Mouse (Mus musculus) midbrain, embryonic 13.5 days (tissue): Measurements from ENCODE around the gene Morn3. TPM values are rescaled to one million over a fixed set of nuclear protein-coding genes. Genes with fewer than 3 reads are reported as not detected.

Source experiments
- ATAC-seq: fragments of 200-750 bp; cut with Nextera tagmentation; 2 replicates; pipeline ENCODE4 v1.8.0; 2017; ENCODE audit warnings: mild to moderate bottlenecking, moderate TSS enrichment, moderate library complexity
- H3K27ac ChIP-seq: fragments of 300-500 bp; sonication (generic); 2 replicates; pipeline ENCODE4 v1.5.1; 2015; ENCODE audit warnings: inconsistent platforms, mild to moderate bottlenecking, moderate library complexity
- H3K27me3 ChIP-seq: fragments of 300-500 bp; sonication (generic); 2 replicates; pipeline ENCODE4 v1.6.1; 2015; ENCODE audit warnings: mild to moderate bottlenecking, inconsistent platforms
- H3K36me3 ChIP-seq: fragments of 300-500 bp; sonication (generic); 2 replicates; pipeline ENCODE4 v1.6.1; 2015; ENCODE audit warnings: mild to moderate bottlenecking, inconsistent platforms
- H3K4me1 ChIP-seq: fragments of 300-500 bp; sonication (generic); replicated peaks from 2 replicates; pipeline ENCODE4 v1.6.1; 2015; ENCODE audit warnings: inconsistent platforms
- H3K4me2 ChIP-seq: fragments of 300-500 bp; sonication (generic); replicated peaks from 2 replicates; pipeline ENCODE4 v1.6.1; 2015; ENCODE audit warnings: moderate library complexity, mild to moderate bottlenecking, inconsistent platforms
- H3K4me3 ChIP-seq: fragments of 300-500 bp; sonication (generic); replicated peaks from 2 replicates; pipeline ENCODE4 v1.5.1; 2015; ENCODE audit warnings: mild to moderate bottlenecking, inconsistent platforms
- H3K9ac ChIP-seq: fragments of 300-500 bp; sonication (generic); replicated peaks from 2 replicates; pipeline ENCODE4 v1.6.1; 2015; ENCODE audit warnings: mild to moderate bottlenecking, inconsistent platforms
- H3K9me3 ChIP-seq: fragments of 300-500 bp; sonication (generic); 2 replicates; pipeline ENCODE4 v1.6.1; 2016; ENCODE audit warnings: mild to moderate bottlenecking, inconsistent platforms
- WGBS: fragments of 180-500 bp; shearing (Covaris S2); methylation state at CpG from one replicate; pipeline ENCODE4 v1.1.7; 2015; 5-methylcytosine and 5-hydroxymethylcytosine counted together
- polyA plus RNA-seq: library from polyadenylated mRNA; unstranded; fragments of >200 nt; fragmentation: Nextera tagmentation; extraction: Ambion mirVana; gene quantifications from 2 replicates; pipeline ENCODE4 v1.2.1, GENCODE M21; 2015

The Morn3 gene
- polyA plus RNA-seq = 0.32 TPM in 1 of 2 replicates, not detected in the other

- Histone ChIP-seq H3K27ac (no peak within 1 kb of the TSS), H3K9me3 (no peaks in the 10 kb centered on the region), H3K4me3 (no peak within 1 kb of the TSS), H3K4me2 (no peak within 1 kb of the TSS), H3K36me3 (no peaks in the 10 kb centered on the region), H3K9ac (no peak within 1 kb of the TSS), H3K27me3 (no peaks in the 10 kb centered on the region), H3K4me1 (peaks cover 9% of the 10 kb centered on the region)
- 74% methylated on average over 3 of the region's 3 CpGs for WGBS
- no peak for ATAC-seq
Observed at GRCm38 (mm10) chr5:123046916-123047315, at the start of gene Morn3. Gene Morn3, minus strand, starts transcription at chr5:123047016.

DNA sequence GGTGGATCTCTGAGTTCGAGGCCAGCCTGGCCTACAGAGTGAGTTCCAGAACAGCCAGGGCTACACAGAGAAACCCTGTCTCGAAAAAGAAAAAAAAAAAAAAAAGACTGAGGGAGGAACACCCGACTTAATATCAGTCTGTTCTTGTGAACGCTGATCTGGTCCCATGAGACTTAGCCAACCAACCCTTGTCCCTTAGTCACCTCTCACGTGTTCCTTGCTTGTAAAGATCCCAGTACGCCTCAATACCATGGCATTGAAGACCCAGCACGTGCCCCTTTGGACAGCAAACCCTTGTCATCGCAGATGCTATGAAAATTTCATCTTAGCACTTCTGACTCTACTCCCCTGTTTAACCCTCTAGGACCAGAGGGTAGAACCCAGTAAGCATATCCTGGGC lies 49.5 kb upstream of the Morn3 start:
- Histone ChIP-seq H3K27ac (no peak overlapping the region), H3K9ac (no peak overlapping the region), H3K4me1 (0 out of 2 replicates have a peak, but pooled peaks cover 4% of the 10 kb centered on the region), H3K27me3 (no peaks in the 10 kb centered on the region), H3K9me3 (no peaks in the 10 kb centered on the region), H3K4me3 (no peak overlapping the region), H3K36me3 (peaks cover 9% of the 10 kb centered on the region; the same call in 1 of the 2 replicates), H3K4me2 (no peak overlapping the region)
- 94% methylated on average over 8 of the region's 8 CpGs for WGBS
- ATAC-seq = no peak

DNA sequence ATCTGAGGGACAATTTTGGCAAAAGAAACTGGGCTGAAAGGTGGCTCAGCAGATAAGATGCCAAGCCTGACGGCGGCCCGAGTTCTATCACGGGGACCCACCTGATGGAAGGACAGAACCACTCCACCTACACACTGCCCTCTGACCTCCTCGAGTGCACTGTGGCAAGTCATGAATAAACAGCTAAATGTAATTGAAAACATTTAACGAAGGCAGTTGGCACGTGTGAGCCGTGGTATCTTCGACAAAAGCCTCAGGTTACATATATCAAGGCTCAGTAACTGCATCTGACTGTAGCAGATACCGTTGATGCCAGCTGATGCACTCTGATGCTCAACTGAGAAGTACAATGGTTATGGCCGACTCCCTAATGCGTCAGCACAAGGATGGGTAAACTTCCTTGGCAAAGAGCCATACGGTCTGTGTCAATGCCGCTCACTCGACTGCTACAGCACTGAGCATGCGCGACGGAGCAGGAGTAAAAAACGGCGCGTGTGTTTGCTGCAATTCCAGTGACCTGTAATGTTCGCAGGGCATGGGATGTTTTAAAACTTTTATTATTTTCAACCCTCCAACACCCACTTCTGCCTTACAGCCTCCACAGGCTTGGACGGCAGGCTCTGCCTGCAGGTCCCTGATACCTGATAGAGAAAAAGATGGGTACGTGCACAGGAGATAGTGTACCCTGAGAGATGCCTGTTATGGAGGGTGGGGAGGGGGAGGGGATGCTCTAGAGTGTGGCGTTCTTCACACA lies 47.6 kb upstream of the Morn3 start:
- Histone ChIP-seq H3K4me3 (no peak overlapping the region), H3K4me1 (0 out of 2 replicates have a peak, but pooled peaks cover 4% of the 10 kb centered on the region), H3K4me2 (no peak overlapping the region), H3K36me3 (peaks cover 2% of the 10 kb centered on the region; the same call in 1 of the 2 replicates), H3K9me3 (no peaks in the 10 kb centered on the region), H3K27ac (no peak overlapping the region), H3K27me3 (no peaks in the 10 kb centered on the region), H3K9ac (no peak overlapping the region)
- ATAC-seq = no peak
- WGBS = 85% methylated on average over 25 of the region's 25 CpGs

DNA sequence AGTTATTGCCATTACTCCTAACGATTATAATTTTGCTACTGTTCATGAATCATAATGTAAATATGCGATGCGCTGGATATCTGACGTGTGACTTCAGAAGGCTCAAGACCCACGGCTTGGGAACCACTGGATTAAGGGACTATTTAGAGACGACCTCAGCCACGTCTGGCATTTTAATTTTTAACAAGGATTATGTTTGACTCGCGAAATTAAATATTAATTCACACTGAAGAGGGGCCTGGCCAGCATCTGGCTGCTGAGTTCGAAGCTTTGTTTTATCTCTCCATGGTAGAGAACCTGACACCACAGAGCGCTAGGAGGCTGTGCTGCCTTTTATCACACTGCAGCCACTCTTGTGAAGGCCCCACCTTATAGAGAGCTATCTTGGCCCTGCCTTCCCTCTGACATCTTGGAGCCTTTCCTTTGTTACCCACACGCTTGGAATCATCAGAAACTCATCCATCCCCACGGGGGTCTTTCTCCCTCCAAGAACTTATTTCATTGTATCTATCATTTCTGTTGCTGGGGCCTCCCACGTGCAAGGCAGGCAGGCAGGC lies 46.3 kb upstream of the Morn3 start:
- no peaks in the 10 kb centered on the region for H3K9me3 ChIP-seq
- H3K27me3 ChIP-seq = no peaks in the 10 kb centered on the region
- no peaks in the 10 kb centered on the region for H3K36me3 ChIP-seq
- 72% methylated on average over 14 of the region's 14 CpGs for WGBS
- H3K4me3 ChIP-seq = no peak overlapping the region
- no peak overlapping the region for H3K9ac ChIP-seq
- H3K27ac ChIP-seq = no peak overlapping the region
- ATAC-seq = no peak
- H3K4me1 ChIP-seq = 0 out of 2 replicates have a peak, but pooled peaks cover 4% of the 10 kb centered on the region
- H3K4me2 ChIP-seq = no peak overlapping the region

- no peak for ATAC-seq
- H3K9me3 ChIP-seq = no peaks in the 10 kb centered on the region
- H3K4me3 ChIP-seq = no peak overlapping the region
- no peak overlapping the region for H3K4me2 ChIP-seq
- no peaks in the 10 kb centered on the region for H3K27me3 ChIP-seq
- no peaks in the 10 kb centered on the region for H3K36me3 ChIP-seq
- 83% methylated on average over 10 of the region's 10 CpGs for WGBS
- no peak overlapping the region for H3K27ac ChIP-seq
- H3K9ac ChIP-seq = no peak overlapping the region
- 0 out of 2 replicates have a peak, but pooled peaks cover 4% of the 10 kb centered on the region for H3K4me1 ChIP-seq
Observed at GRCm38 (mm10) chr5:123090560-123091306, 43.9 kb upstream of the Morn3 start.

- Histone ChIP-seq H3K4me1 (0 out of 2 replicates have a peak, but pooled peaks cover 4% of the 10 kb centered on the region), H3K36me3 (no peaks in the 10 kb centered on the region), H3K4me2 (no peak overlapping the region), H3K9ac (no peak overlapping the region), H3K4me3 (no peak overlapping the region), H3K9me3 (no peaks in the 10 kb centered on the region), H3K27ac (no peak overlapping the region), H3K27me3 (no peaks in the 10 kb centered on the region)
- no peak for ATAC-seq
- WGBS = 97% methylated on average over 4 of the region's 4 CpGs
Observed at GRCm38 (mm10) chr5:123088784-123089183, 42.0 kb upstream of the Morn3 start.

- no peak overlapping the region for H3K9ac ChIP-seq
- H3K36me3 ChIP-seq = no peaks in the 10 kb centered on the region
- H3K4me1 ChIP-seq = no peaks in the 10 kb centered on the region
- no peaks in the 10 kb centered on the region for H3K9me3 ChIP-seq
- no peak overlapping the region for H3K4me2 ChIP-seq
- no peak overlapping the region for H3K4me3 ChIP-seq
- WGBS = 85% methylated on average over 2 of the region's 2 CpGs
- no peaks in the 10 kb centered on the region for H3K27me3 ChIP-seq
- ATAC-seq = no peak
- no peak overlapping the region for H3K27ac ChIP-seq
Observed at GRCm38 (mm10) chr5:123086501-123086900, 39.7 kb upstream of the Morn3 start.

GRCm38 (mm10) chr5:123083340-123084050 lies 36.7 kb upstream of the Morn3 start:
- WGBS = 82% methylated on average over 13 of the region's 13 CpGs

GRCm38 (mm10) chr5:123080510-123080909 lies 33.7 kb upstream of the Morn3 start:
- Histone ChIP-seq H3K27ac (no peak overlapping the region), H3K4me1 (peaks cover 18% of the 10 kb centered on the region), H3K27me3 (peaks cover 7% of the 10 kb centered on the region; the same call in 1 of the 2 replicates), H3K4me3 (no peak overlapping the region), H3K9me3 (no peaks in the 10 kb centered on the region), H3K4me2 (no peak overlapping the region), H3K9ac (no peak overlapping the region), H3K36me3 (no peaks in the 10 kb centered on the region)
- 97% methylated on average over 13 of the region's 13 CpGs for WGBS
- no peak for ATAC-seq

More at GRCm38 (mm10) chr5:123083340-123084050, 36.7 kb upstream of the Morn3 start:
- H3K36me3 ChIP-seq = no peaks in the 10 kb centered on the region
- H3K27me3 ChIP-seq = no peaks in the 10 kb centered on the region
- no peak overlapping the region for H3K27ac ChIP-seq
- H3K4me3 ChIP-seq = no peak overlapping the region
- no peaks in the 10 kb centered on the region for H3K9me3 ChIP-seq
- no peak overlapping the region for H3K9ac ChIP-seq
- no peak overlapping the region for H3K4me2 ChIP-seq
- ATAC-seq = no peak
- no peaks in the 10 kb centered on the region for H3K4me1 ChIP-seq

DNA sequence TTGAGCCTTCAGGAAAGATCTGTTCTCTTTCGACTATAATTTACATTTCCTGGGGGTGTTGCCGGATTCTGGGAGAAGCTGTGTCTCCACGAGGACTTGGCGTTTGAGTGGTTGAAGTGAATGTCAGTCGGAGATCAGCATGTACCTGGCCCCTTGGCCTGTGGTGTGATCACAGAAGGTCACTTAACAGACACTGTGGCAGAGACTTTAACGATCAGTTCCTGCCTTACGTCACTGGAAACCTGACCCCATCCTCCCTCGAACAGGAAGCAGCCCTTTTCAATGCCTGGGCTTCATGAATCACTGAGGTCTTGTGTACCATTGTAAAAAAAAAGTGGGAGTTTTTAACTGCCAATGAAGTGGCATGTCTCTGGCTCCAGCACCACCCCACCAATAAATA lies 33.2 kb upstream of the Morn3 start:
- H3K9me3 ChIP-seq = no peaks in the 10 kb centered on the region
- 90% methylated on average over 8 of the region's 8 CpGs for WGBS
- ATAC-seq = no peak
- peaks cover 7% of the 10 kb centered on the region; the same call in 1 of the 2 replicates for H3K27me3 ChIP-seq
- H3K36me3 ChIP-seq = no peaks in the 10 kb centered on the region
- H3K4me1 ChIP-seq = peaks cover 21% of the 10 kb centered on the region
- H3K4me3 ChIP-seq = no peak overlapping the region
- no peak overlapping the region for H3K9ac ChIP-seq
- H3K4me2 ChIP-seq = no peak overlapping the region
- H3K27ac ChIP-seq = no peak overlapping the region

- no peak overlapping the region for H3K9ac ChIP-seq
- H3K4me1 ChIP-seq = peaks cover 21% of the 10 kb centered on the region
- no peak overlapping the region for H3K4me3 ChIP-seq
- H3K27ac ChIP-seq = no peak overlapping the region
- H3K27me3 ChIP-seq = peaks cover 7% of the 10 kb centered on the region; the same call in 1 of the 2 replicates
- no peak overlapping the region for H3K4me2 ChIP-seq
- no peak for ATAC-seq
- H3K9me3 ChIP-seq = no peaks in the 10 kb centered on the region
- 93% methylated on average over 1 of the region's 1 CpGs for WGBS
- no peaks in the 10 kb centered on the region for H3K36me3 ChIP-seq
Observed at GRCm38 (mm10) chr5:123079568-123079967, 32.8 kb upstream of the Morn3 start.
